Mouse (Mus musculus): Measurements from ENCODE around the gene Ttc28.

GRCm38 (mm10) chr5:111327420-111327819 lies 447.8 kb downstream of the Ttc28 start:
- no peak for TF ChIP-seq CTCF (IDR thresholded peaks at IDR 0.05; ENCODE audit: control insufficient read depth, insufficient read depth, low read length)
- TF ChIP-seq POLR2A (IDR thresholded peaks at IDR 0.05; ENCODE audit: borderline replicate concordance, control insufficient read depth, low read depth, low read length) = no peak
